In genomic region chr5:5071526-5071925, GRCm38 (mm10) we compare ENCODE assay signal across 19 mouse cellular contexts.
"Had no signal": no experiment of that assay in that cellular context is flagged by ENCODE, and none has a peak within 500 bp of the region (broad histone marks: within the 10 kb centered on the region; RNA-seq: fewer than 3 reads in every experiment).

No protein-coding gene starts in this region.

- ATAC-seq: midbrain, embryonic 16.5 days had no signal

- H3K27me3 ChIP-seq: midbrain, embryonic 12.5 days; neural tube, embryonic 13.5 days; neural tube, embryonic 15.5 days had no signal

- H3K4me2 ChIP-seq: lung, embryonic 14.5 days; midbrain, embryonic 12.5 days; neural tube, embryonic 13.5 days; neural tube, embryonic 15.5 days had no signal

- H3K36me3 ChIP-seq: midbrain, embryonic 10.5 days; midbrain, embryonic 12.5 days; neural tube, embryonic 15.5 days had no signal

- DNase-seq: lung, adult 18-20 months; lung, embryonic 14.5 days; lung, postnatal 10 days; midbrain, embryonic 14.5 days; retina, postnatal 1 day; right cerebral cortex, adult 18-20 months; right cerebral cortex, postnatal 25 days; right cerebral cortex, postnatal 4 days; spleen, adult 18-20 months; thymus, adult 18-20 months; thymus, postnatal 14 days; thymus, postnatal 36 days had no signal

- H3K4me1 ChIP-seq: midbrain, embryonic 10.5 days; midbrain, embryonic 12.5 days; neural tube, embryonic 13.5 days; neural tube, embryonic 15.5 days had no signal

- H3K9me3 ChIP-seq: midbrain, embryonic 10.5 days; midbrain, embryonic 12.5 days; neural tube, embryonic 13.5 days; neural tube, embryonic 15.5 days had no signal

- H3K4me3 ChIP-seq: midbrain, embryonic 10.5 days; midbrain, embryonic 12.5 days; myocyte; neural tube, embryonic 13.5 days; neural tube, embryonic 15.5 days had no signal

- H3K27ac ChIP-seq: macrophage; midbrain, embryonic 10.5 days; midbrain, embryonic 12.5 days; neural tube, embryonic 13.5 days; neural tube, embryonic 15.5 days had no signal

- H3K9ac ChIP-seq: lung, embryonic 14.5 days; midbrain, embryonic 12.5 days; neural tube, embryonic 13.5 days; neural tube, embryonic 15.5 days had no signal
